In genomic region chr1:93742910-93743309, GRCm38 (mm10) we compare ENCODE assay signal across 16 mouse cellular contexts. TPM values are rescaled to one million over a fixed set of nuclear protein-coding genes. Genes with fewer than 3 reads are reported as not detected.
DNase-seq lines count a peak whose midpoint lies in the region; ATAC-seq and TF ChIP-seq lines count a peak whose summit lies in the region.
"Had no signal": no experiment of that assay in that cellular context is flagged by ENCODE, and none has a peak within 500 bp of the region (broad histone marks: within the 10 kb centered on the region; RNA-seq: fewer than 3 reads in every experiment).

No protein-coding gene starts in this region.

- H3K4me2 ChIP-seq in kidney, postnatal 0 days (ENCODE audit: low read length), result no peak overlapping the region
- H3K4me2 ChIP-seq: limb, embryonic 15.5 days had no signal

- no peaks in the 10 kb centered on the region for H3K27me3 ChIP-seq in kidney, postnatal 0 days (ENCODE audit: insufficient read depth, low read length)
- H3K27me3 ChIP-seq: limb, embryonic 15.5 days; Patski had no signal

- no peak overlapping the region for H3K4me3 ChIP-seq in kidney, postnatal 0 days (replicated peaks; ENCODE audit: low read depth, low read length)
- H3K4me3 ChIP-seq: embryonic facial prominence, embryonic 10.5 days; forebrain, embryonic 10.5 days; limb, embryonic 15.5 days had no signal

- H3K9ac ChIP-seq in kidney, postnatal 0 days (ENCODE audit: low read depth, low read length), result no peak overlapping the region
- H3K9ac ChIP-seq: limb, embryonic 15.5 days had no signal

- H3K4me1 ChIP-seq in kidney, postnatal 0 days (replicated peaks; ENCODE audit: insufficient read depth, low read length), result no peaks in the 10 kb centered on the region
- H3K4me1 ChIP-seq: embryonic facial prominence, embryonic 10.5 days; forebrain, embryonic 10.5 days; limb, embryonic 15.5 days had no signal

- H3K9me3 ChIP-seq in kidney, postnatal 0 days (replicated peaks; ENCODE audit: low read length), result no peaks in the 10 kb centered on the region
- H3K9me3 ChIP-seq: embryonic facial prominence, embryonic 10.5 days; forebrain, embryonic 10.5 days; limb, embryonic 15.5 days had no signal

- TF ChIP-seq CTCF in kidney, postnatal 0 days (IDR thresholded peaks at IDR 0.05; ENCODE audit: low read depth), result peak; percentile 45

- no peak overlapping the region for H3K27ac ChIP-seq in kidney, postnatal 0 days
- H3K27ac ChIP-seq: embryonic facial prominence, embryonic 10.5 days; forebrain, embryonic 10.5 days; limb, embryonic 15.5 days had no signal

- no peak for DNase-seq in kidney, postnatal 0 days (ENCODE audit: low spot score)
- DNase-seq in kidney, postnatal 10 days, result no peak
- peak; percentile 21 for DNase-seq in thymus, postnatal 14 days
- DNase-seq in thymus, postnatal 10 days (ENCODE audit: low spot score in 2 of 2), result no peak
- peak; percentile 7 for DNase-seq in T-cell, adult 2 months (ENCODE audit: low spot score)
- DNase-seq in testis, postnatal 14 days (ENCODE audit: low spot score), result no peak
- DNase-seq: adrenal gland, postnatal 14 days; cerebellum, postnatal 10 days; kidney, postnatal 4 days; lung, postnatal 4 days had no signal

- ATAC-seq in kidney, postnatal 0 days (replicated peaks; ENCODE audit: low FRiP score, low read depth), result no peak
- no peak for ATAC-seq in inflammation-experienced regulatory T-cells, adult 6 months
- ATAC-seq: intestine, embryonic 16.5 days; Patski had no signal

- no peaks in the 10 kb centered on the region for H3K36me3 ChIP-seq in kidney, postnatal 0 days (ENCODE audit: insufficient read depth, low read length)

RNA-seq across cellular contexts. Expression of gene Atg4b, which starts 8.4 kb away (rescaled TPM):
- polyA plus RNA-seq in kidney, postnatal 0 days (2015; fragmentation: Nextera tagmentation; extraction: Ambion mirVana), result 84.6 and 88.4 TPM in 2 replicates
- polyA plus RNA-seq in inflammation-experienced regulatory T-cells, adult 6 months (2017; shearing (Covaris generic)), result 10 to 100 TPM; 57.6 to 85.3 (median 63.8) TPM

RNA-seq across cellular contexts. Expression of gene Thap4, which starts 11.8 kb away (rescaled TPM):
- 82.5 and 82.9 TPM in 2 replicates for polyA plus RNA-seq in kidney, postnatal 0 days (2015; fragmentation: Nextera tagmentation; extraction: Ambion mirVana)
- 10 to 100 TPM; 13.8 to 21.0 (median 19.3) TPM for polyA plus RNA-seq in inflammation-experienced regulatory T-cells, adult 6 months (2017; shearing (Covaris generic))

RNA-seq across cellular contexts. Expression of gene Bok, which starts 57.5 kb away (rescaled TPM):
- polyA plus RNA-seq in kidney, postnatal 0 days (2015; fragmentation: Nextera tagmentation; extraction: Ambion mirVana), result 106 and 109 TPM in 2 replicates
- not detected for polyA plus RNA-seq in inflammation-experienced regulatory T-cells, adult 6 months (2017; shearing (Covaris generic))

RNA-seq across cellular contexts. Expression of gene Dtymk, which starts 58.8 kb away (rescaled TPM):
- 179 and 191 TPM in 2 replicates for polyA plus RNA-seq in kidney, postnatal 0 days (2015; fragmentation: Nextera tagmentation; extraction: Ambion mirVana)
- 100 to 1,000 TPM; 113 to 143 (median 119) TPM for polyA plus RNA-seq in inflammation-experienced regulatory T-cells, adult 6 months (2017; shearing (Covaris generic))

Comparison
In these comparisons a context has a peak if more than half of its experiments do, and no peak if none do; other contexts are left out.
1. DNase-seq: peak in thymus, postnatal 14 days (single experiment) and T-cell, adult 2 months (single experiment); none in kidney, postnatal 0 days (single experiment), kidney, postnatal 10 days (single experiment), thymus, postnatal 10 days (0 of 2) and testis, postnatal 14 days (single experiment).
2. RNA of gene Bok, which starts 57.5 kb away (polyA plus RNA-seq): 106 to 109 TPM in kidney, postnatal 0 days; not detected in inflammation-experienced regulatory T-cells, adult 6 months; every median in the first group is over 10 times any median in the second.